Mouse (Mus musculus) layer of hippocampus, postnatal 10 days (tissue): ENCODE data around the gene Megf8. TPM values are rescaled to one million over a fixed set of nuclear protein-coding genes. Genes with fewer than 3 reads are reported as not detected.

Experiments used
- DNase-seq, 2 experiments: peaks; one replicate each; pipeline ENCODE4 v3.0.0; 2021; ENCODE audit warnings: low spot score in 2 of 2
- total RNA-seq, 2 experiments: library from RNA; stranded (reverse); gene quantifications; 2 replicates each; pipeline ENCODE4 v1.2.3; 2021

Megf8 gene
- total RNA-seq, 2 experiments from 2014 or later: 79.7 to 87.1 TPM

DNA sequence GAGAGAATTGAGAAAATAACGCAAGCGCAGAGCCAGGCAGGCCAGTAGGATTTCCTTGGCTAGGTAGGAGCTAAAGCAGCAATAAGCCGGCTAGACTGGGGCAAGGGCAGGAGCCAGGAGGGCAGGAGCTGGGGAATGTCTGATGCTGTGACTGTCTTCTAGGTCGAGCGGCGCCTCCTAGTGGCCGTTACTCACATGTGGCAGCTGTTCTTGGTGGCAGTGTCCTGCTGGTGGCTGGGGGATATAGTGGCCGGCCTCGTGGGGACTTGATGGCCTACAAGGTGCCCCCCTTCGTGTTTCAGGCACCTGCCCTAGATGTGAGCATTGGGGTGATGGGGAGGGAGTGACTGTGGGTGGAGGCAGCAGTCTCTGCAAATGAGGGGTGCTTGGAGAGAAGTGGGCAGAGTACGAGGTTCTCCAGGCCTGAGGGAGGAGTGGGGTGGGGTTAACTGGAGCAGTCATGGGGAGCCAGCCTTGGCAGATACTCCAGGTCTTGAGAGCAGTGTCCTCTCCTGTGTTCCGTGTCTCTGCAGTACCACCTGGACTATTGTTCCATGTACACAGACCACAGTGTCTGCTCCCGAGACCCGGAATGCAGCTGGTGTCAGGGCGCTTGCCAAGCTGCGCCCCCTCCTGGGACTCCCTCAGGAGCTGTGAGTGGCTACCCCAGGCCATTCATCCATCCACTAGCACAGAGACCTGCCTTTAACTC, 16.8 kb downstream of the Megf8 start:
- peak; percentile 74 to 75 for DNase-seq

DNA sequence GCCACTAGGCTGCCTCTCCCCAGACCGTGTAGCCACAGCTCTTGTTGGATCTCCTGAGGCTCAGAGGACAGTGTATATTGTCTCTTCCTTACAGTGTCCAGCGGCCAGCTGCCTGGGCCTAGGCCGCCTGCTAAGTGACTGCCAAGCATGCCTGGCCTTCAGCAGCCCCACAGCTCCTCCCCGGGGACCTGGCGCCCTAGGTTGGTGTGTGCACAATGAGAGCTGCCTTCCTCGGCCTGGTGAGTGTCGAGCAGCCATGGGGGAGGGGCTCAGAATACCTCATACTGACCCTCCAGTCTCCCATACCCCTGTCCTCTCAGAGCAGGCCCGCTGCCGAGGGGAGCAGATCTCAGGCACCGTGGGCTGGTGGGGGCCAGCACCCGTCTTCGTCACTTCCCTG, 17.5 kb downstream of the Megf8 start:
- no peak for DNase-seq

DNA sequence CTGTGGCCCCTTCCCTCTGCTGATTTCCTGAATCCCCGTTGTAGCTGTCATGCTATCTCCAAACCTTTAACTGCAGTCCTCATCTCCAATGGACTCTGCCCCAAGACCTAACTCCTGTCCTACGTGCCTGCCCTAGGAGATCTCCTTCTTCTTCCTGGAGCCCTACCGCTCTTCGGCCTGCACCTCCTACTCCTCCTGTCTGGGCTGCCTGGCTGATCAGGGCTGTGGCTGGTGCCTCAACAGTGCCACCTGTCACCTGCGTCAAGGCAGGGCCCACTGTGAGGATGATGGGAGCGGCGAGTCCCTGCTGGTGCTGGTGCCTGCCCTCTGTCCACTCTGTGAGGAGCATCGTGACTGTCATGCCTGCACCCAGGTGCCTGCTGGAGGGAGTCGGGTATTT, 22.4 kb downstream of the Megf8 start:
- DNase-seq: no peak

DNA sequence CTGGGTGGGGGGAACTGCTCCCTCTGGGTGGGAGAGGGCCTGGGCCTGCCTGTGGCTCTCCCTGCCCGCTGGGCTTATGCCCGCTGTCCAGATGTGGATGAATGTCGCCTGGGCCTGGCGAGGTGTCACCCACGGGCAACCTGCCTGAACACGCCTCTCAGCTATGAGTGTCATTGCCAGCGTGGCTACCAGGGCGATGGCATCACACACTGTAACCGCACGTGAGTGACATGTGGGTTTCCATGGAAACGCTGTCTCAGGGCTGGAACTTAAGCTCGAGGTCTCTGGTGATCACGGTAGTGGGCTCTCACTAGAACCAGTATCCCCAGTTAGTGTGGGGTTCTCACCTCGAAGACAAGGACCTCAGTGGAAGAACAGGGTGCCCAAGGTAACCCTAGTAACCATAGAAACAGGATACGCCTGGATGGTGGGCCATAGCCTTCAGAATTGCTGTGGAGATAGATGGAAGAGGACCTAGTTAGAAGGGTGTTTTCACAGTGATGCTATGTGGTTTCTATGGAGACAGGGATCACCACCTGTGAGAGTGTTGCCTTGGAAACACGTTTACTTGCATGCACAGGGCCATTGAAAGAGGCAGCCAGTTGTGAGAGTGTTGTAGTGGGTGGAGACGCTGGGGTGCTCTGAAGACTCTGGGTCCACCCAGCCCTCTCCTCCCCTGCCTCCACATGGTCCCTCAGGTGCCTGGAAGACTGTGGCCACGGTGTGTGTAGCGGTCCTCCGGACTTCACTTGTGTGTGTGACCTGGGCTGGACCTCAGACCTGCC, 24.2 kb downstream of the Megf8 start:
- peak; percentile 42 to 48 for DNase-seq

DNA sequence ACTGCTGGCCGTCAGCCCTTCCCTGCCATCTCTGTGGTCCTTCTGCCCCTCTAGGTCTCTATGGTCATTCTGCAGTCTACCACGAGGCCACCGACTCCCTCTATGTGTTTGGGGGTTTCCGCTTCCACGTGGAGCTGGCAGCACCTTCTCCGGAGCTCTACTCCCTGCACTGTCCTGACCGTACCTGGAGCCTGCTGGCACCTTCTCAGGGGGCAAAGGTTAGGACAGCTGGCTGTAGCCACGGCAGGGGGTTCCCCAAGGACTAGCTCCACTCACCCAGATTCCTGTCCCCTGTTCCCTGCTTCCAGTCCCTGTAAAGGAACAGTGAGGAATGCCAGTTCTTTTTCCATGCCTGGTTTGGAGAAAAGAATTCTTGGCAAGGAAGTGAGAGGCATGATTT, 31.9 kb downstream of the Megf8 start:
- no peak for DNase-seq

DNA sequence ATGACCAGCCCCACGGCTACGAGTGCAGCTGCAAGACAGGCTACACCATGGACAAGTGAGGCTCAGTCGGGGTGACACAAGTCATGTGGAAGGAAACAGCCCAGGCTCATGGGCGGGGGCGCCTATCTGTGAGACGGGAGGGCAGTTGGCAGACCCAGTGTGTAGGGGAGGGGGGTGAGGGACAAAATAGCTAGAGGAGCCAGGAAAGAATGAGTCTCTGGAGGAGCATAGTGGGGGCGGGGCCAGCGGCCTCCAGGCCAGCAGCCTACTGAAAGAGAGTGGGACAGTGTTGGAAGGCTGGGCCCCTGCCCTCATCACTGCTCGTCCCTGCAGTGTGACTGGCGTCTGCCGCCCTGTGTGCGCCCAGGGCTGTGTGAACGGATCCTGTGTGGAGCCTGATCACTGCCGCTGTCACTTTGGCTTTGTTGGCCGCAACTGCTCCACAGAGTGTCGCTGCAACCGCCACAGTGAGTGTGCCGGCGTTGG, 41.8 kb downstream of the Megf8 start:
- DNase-seq: peak in 1 of 2 experiments; percentile 25

DNA sequence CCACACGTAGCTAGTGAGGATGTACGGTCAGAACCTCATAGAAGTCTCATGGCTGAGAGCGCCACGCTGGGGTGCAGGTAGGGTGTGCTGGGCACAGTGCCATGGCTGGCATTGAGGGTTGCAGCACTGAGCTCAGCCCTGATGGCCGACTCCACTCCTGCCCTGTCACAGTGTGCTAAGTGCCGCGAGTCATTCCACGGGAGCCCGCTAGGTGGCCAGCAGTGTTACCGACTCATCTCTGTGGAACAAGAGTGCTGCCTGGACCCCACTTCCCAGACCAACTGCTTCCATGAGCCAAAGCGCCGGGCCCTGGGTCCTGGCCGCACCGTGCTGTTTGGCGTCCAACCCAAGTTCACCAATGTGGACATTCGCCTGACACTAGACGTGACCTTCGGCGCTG, 46.2 kb downstream of the Megf8 start:
- DNase-seq: no peak

DNA sequence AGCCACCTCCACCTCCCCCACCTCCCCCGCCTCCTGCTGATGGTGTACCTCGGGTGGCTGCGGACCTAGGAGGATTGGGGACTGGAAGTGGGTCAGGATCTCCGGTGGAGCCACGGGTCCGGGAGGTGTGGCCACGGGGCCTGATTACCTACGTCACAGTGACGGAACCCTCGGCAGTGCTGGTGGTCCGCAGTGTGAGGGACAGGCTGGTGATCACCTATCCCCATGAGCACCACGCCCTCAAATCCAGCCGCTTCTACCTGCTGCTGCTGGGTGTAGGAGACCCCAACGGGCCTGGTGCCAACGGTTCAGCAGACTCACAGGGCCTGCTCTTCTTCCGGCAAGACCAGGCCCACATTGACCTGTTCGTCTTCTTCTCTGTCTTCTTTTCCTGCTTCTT, 46.7 kb downstream of the Megf8 start:
- DNase-seq: no peak

DNA sequence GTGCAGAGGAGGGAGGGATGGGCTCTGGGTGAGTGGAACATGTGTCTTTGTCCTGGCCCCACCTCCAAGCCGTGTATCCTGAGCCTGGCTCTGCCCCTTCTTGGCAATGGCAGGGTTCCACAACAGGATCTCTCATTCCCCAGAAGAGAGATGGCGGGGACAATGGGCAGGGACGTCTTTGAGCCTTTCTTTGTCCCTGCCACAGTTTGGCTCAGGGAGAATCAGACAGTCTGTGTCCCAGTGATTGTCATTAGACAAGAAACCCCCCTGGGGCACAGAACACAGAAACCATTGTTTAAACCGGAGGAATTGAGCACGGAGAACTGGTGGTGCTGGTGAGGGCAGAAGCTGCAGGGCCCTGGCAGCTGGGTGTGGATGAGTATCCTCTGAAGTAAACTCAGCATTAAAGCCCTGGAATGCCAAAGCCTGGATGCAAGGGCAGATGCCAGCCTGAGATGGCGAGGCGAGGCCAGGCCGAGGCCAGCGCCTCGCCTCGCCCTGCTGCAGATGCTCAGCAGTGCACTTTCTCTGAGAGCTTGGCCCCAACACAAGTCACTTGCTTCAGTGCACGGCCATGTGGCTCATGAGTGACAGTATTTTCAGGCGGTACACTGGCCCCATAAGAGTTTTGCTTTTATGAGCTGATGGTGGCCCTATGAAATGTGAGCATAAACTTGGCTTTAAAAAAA, 49.1 kb downstream of the Megf8 start:
- DNase-seq: no peak

DNA sequence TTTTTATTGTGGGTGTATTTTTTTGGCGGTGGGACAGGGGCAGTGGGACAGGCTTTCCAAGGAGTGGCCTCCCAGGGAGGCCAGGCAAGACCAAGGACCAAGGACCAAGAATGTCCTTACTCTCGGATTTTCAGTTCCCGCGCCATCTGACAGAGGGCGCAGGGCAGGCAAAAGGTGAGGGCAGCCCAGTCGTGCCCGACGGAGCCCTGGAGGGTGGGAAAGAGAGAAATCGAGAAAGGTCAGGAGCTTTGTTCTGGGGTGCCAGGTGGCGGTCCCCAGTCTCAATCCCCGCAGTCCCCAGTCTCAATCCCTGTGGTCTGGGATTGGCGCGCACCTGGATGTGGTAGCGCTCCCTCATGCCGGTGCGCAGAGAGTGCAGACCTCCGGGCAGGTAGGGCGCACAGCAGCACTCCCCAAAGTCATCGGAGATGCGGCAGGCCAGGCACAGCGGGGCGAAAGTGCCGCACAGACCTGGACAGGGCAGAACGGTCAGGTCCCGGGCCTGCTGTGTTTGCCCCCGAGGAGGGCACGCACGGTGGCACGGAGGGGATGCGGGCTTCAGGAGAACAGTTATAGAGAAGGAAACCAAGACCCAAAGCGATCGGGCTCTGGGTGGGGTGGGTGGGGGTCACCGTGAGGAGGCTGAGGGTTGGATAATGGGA, 50.8 kb downstream of the Megf8 start:
- no peak for DNase-seq

DNA sequence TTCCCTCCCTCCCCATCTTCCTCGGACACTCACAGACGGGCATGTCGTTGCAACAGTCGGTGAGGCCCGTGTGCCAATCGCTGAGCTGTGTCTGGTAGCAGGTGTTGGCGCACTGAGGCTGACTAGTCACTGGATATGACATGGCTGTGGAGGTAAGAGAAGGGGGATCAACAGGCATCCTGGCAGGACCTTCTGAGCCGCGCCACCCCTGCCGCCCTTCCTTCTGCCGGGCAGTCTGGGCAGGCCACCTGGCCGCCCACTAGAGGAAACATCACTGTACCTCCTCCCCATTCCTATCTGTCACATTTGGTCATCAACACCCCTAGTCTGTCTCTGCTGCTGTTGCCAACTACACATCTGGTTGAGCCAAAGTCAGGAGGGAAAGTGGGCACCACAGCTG, 51.4 kb downstream of the Megf8 start:
- DNase-seq: no peak

DNA sequence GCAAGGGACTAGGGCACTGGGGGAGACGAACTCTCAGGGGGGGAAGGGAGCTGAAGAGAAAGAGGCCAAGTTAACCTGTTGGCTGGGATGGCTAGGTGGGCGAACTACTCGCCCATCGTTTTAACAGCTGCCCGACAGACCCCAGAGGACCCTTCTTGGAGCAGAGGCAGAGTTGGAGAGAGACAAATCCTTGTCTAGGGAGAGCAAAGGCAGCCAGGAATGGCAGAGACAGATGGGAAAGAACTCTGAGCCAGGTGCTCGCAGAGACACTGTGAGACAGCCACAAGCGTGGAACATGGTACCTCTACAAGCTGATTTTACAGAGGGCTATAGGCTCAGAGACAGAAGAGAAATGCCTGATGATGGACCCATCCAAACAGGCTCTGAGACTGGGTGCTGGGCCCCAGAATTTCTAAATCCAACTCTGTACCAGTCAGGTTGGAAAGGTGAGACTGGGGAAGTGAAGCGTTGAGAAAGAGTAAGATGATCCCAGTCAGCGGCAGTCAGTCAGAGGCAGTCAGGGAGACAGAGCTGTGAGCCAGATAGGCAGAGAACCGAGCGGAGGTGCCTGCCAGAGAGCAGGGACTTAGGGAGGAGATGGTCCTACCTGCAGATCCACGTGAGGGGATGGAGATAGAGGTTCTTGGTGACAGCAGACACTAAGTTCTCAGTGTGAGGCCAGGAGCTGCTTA, 52.2 kb downstream of the Megf8 start, which contains the start of gene Cnfn:
Gene Cnfn, minus strand, starts transcription at position 667 of the 692 bp plus-strand sequence.
- DNase-seq: no peak

DNA sequence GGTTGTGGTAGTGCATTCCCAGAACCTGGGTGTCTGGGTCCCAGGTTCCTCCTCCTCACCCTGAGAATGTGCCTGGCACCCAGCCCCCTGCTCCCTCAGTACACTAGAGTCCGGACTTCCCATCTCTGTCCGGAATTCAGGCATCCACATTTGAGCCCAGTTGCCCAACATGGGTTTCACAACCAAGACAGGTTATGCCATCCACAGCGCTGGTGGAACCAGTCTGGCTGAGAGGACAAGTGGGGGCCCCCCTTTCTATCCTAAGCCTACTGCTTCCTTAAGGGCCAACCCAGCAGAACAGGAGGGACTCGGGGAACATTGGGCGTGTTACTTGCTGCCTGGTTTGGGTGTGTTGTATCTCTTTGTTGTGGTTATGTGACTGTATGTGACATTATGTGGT, 55.5 kb downstream of the Megf8 start:
- DNase-seq: no peak

DNA sequence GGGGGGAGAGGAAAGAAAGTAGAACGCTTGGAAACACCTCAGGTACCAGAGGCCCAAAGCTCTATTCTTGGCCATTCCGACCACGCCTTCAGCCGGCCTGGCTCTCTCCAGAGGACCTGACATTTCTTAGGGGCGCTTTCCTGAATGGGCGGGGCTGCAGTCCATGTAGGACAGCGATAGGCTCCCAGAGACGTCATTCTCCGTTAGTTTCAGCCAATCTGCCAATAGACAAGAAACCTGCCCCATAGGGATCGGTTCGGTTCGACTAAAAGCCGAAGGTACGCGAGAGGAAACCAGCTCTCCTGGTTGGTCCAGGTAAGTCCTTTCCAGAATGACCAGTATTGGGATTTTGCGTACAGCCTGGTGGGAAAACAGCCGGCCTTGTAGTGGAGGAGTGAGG, 59.6 kb downstream of the Megf8 start:
- peak; percentile 90 to 91 for DNase-seq

DNA sequence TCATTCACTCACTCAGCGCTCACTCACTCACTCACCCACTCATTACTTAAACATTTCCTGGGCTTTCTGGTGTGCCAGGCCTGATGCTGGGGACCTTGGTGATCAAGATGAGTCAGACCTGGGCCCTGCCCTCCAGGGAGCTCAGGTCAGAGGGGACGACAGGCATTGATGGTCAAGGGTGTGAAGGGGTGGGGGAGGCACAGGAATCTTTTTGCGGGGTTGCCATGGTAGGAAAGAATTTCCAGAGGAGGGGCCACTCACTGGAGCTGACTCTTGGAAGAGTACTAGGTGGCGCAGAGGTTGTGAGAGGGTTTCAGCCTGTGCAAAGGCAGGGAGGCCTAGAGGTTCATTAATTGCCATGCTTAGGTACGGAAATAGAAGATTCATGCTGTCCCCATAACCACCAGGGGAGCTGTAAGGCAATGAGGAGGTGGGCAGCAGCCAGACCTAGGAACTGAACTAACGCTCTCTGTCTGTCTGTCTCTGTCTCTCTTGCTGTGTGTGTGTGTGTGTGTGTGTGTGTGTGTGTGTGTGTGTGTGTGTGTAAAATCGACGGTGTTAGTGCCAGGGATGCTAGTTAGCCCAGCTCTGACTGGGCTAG, 60.2 kb downstream of the Megf8 start:
- DNase-seq: no peak

DNA sequence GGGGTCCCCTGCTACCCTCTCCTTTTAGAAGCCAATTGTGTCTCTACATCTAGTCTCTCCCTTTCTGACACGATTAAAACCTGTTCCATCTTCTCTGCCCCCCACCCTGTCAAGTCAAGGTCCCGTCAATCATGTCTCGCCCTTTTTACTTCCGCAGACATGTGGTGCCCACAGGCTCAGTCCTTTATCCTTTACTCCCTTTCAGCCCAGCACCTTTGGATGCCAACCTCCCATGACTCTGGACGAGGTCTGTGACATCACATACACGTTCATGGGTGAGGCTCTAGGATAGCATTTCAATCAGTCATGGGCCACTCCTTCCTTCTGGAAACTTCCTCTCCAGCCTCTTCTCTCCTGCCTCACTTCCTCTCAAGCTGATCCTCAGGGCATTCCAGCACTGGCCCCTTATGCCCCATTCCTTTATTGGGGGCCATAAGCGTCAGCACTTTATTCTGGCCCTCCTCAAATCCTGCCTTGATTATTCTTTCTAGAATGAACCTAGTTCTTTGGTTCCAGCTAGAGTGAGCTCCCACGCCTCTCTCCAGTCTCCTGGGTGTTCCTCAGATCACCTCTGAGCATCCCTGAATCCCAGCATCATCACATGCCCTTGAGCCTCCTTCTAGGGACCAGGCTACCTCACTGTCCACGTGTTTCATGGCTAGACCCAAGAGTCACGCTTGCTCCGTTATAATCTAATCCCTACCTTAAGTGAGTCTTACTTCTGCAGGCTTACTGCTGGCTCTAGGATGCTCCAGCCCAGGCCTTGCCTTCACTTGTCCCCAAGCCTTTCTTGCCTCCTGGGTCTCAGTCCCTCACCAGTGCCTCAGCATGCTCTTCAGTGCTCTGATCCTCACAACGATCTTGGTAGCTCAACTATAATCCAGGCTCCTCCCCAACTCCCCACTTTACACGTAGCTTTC, 61.5 kb downstream of the Megf8 start:
- DNase-seq: no peak

DNA sequence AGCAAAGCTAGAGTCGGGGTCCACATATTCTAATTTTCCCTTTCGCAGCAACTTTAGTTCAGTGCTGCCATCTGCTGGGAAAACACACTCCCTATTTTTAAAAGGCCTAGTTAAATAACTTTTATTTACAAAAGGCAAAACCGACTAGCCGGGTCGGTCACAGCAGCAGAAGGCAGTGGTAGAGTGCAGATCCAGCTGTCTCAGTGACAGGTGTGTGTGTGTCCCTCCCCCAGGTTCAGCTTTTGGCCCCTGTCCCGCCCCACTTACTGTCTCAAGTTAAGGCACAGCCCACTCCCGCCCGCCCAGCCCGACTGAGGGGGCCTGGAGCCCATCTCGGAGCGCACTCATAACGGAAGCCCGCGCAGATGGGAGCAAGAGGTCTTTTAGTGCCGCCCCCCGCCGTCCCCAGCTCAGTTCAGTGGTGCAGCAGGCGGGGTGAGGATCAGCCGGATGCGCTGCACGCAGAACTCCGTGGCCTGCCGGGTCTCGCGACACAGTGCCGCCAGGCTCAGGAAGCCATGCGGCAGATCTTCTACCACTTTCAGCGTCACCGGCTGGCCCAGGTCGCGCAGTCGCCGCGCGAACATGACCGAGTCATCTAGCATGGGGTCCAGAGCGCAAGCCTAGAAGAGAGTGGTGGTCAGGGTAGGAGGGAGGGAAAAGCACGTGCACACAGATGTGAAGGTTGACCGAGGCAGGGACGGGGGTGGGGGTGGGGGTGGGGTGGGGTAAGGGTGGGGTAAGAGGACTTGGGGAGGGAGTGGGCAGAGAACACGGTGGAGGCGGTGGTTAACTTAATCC, 62.8 kb downstream of the Megf8 start:
- peak; percentile 62 to 73 for DNase-seq
